Mouse (Mus musculus) E14TG2a.4 (cell line): Measurements from ENCODE around the gene Cd200.

Experiments used
- CTCF ChIP-seq: conservative IDR thresholded peaks from 2 replicates; pipeline ENCODE4 v1.5.1; 2014; ENCODE audit warnings: low read length
- NANOG ChIP-seq: IDR thresholded peaks from 2 replicates; pipeline ENCODE4 v1.6.1; 2014; ENCODE audit warnings: borderline replicate concordance, low read length, mixed read lengths

DNA sequence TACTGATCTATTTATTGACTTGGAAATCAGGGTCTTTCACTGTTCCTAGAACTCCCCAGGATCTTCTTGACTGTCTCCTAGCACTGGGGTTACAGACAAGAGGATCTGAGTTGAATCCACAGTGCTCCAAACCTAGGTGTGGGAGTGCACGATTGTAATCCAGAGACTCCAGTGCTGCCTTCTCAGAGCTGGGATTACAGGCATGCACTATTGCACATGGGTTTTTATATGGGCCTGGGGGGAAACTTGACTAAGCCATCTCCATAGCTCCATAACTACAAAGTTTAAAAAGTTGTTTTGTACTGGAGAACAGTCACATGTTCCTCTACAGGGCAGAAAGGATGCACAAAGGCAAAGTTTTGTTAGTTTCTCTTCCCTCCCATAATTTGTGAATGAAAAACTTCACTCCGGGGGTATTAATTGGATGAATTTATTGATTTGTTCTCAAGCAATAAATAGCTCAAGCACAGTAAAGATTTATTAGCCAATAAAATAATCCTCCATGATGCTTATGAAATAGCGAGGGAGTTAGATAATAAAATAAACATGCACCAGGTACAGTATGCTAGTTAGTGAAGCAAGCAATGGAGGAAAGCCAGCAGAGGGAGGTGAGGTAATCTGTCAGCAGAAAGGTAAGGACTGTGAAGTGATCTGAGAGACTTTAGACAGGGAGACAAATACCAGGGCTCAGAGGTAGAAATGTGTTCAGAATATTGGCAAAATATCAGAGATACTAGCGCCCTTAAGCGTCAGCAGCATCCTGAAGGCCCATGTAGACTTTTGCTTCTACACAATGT, 30.5 kb downstream of the Cd200 start:
- TF ChIP-seq CTCF = no peak
- TF ChIP-seq NANOG = no peak
